8 mouse cellular contexts compared by ENCODE assay signal in the genomic region with DNA sequence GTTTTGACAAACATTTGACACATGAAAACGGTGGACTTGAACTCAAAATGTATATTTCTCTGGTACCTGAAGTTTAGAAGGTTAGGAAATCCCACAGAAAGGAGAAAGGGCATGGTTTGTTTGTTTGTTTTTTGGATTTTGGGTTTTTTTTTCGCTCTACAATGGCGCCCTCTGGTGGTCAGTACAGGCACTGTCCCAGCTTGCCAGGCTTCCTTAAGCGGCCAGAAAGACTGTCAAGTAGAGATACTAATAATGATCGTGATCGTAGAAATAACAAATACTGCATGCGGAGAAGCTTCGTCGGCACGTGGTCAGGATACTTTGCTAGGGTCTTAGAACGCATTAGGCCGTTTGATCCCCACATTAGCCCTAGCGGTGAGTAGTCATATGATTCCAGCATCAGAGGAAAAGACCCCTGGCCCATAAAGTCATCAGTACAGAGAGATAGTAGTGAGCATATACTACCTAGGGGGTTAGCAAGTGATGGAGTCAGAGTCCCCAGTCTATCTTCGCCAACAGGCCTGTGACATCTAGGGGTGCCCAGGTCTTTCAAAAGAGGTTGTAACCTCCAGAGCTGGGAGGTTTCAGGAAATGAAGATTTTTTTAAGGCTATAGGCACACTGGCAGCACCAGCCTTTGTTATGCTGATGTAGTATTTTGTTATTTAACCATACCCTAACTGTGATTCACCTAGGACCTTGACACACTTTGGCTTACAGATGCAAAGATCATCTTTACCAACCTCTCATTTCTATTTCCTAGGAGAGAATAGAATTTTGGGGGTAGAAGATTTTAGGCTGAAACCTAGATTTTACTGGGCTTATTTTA. TPM values are rescaled to one million over a fixed set of nuclear protein-coding genes. Genes with fewer than 3 reads are reported as not detected.
DNase-seq lines count a peak whose midpoint lies in the region; ATAC-seq and TF ChIP-seq lines count a peak whose summit lies in the region.

No protein-coding gene starts in this region.

- H3K4me1 ChIP-seq in liver, embryonic 12.5 days = no peaks in the 10 kb centered on the region
- no peaks in the 10 kb centered on the region for H3K4me1 ChIP-seq in cortical plate, adult 2 months (ENCODE audit: control insufficient read depth, insufficient read depth, low read length)
- H3K4me1 ChIP-seq in heart, embryonic 13.5 days = no peaks in the 10 kb centered on the region
- H3K4me1 ChIP-seq in midbrain, embryonic 16.5 days (ENCODE audit: control insufficient read depth, insufficient read depth, low read length) = no peaks in the 10 kb centered on the region

- H3K27me3 ChIP-seq in liver, embryonic 12.5 days (replicated peaks) = peaks cover 16% of the 10 kb centered on the region
- H3K27me3 ChIP-seq in heart, embryonic 13.5 days (replicated peaks) = peaks cover 14% of the 10 kb centered on the region
- H3K27me3 ChIP-seq in midbrain, embryonic 16.5 days (ENCODE audit: control insufficient read depth, insufficient read depth, low read depth, low read length) = no peaks in the 10 kb centered on the region

- TF ChIP-seq POLR2A in cortical plate, adult 2 months (IDR thresholded peaks at IDR 0.05; ENCODE audit: extremely low read depth, insufficient read depth, low read length) = no peak

- DNase-seq in liver = peak; percentile 46
- peak; percentile 18 for DNase-seq in T-cell, adult 2 months (ENCODE audit: low spot score)
- DNase-seq in left cerebral cortex, postnatal 4 days = peak; percentile 31
- DNase-seq in thymus, postnatal 14 days = peak; percentile 39

- ATAC-seq in liver, embryonic 12.5 days = no peak
- no peak for ATAC-seq in heart, embryonic 13.5 days (ENCODE audit: extremely low read depth, insufficient number of reproducible peaks, low FRiP score, low TSS enrichment)
- peak; percentile 36; the same call in 1 of the 2 replicates for ATAC-seq in midbrain, embryonic 16.5 days

- no peak overlapping the region for H3K27ac ChIP-seq in liver, embryonic 12.5 days
- no peak overlapping the region for H3K27ac ChIP-seq in cortical plate, adult 2 months (ENCODE audit: insufficient read depth, low read length)
- no peak overlapping the region for H3K27ac ChIP-seq in heart, embryonic 13.5 days (replicated peaks)
- H3K27ac ChIP-seq in midbrain, embryonic 16.5 days (ENCODE audit: low read length) = no peak overlapping the region

- no peak overlapping the region for H3K4me3 ChIP-seq in liver, embryonic 12.5 days
- H3K4me3 ChIP-seq in cortical plate, adult 2 months (ENCODE audit: insufficient read depth, low read length) = no peak overlapping the region
- H3K4me3 ChIP-seq in heart, embryonic 13.5 days = no peak overlapping the region
- H3K4me3 ChIP-seq in midbrain, embryonic 16.5 days (ENCODE audit: low read depth, low read length) = no peak overlapping the region

- TF ChIP-seq CTCF in cortical plate, adult 2 months (IDR thresholded peaks at IDR 0.05; ENCODE audit: extremely low read depth, insufficient read depth, low read length) = peak; percentile 87

- intact Hi-C loops in left cerebral cortex, postnatal 4 days (cut with DNase I) = loop anchor here (5.0 to 10.0 kb wide), 4 partner anchors 135 to 762 kb away; a partner anchor contains a TSS

- no peak overlapping the region for H3K4me2 ChIP-seq in liver, embryonic 12.5 days
- peak overlapping the region; percentile 38; the same call in 1 of the 2 replicates for H3K4me2 ChIP-seq in heart, embryonic 13.5 days
- H3K4me2 ChIP-seq in midbrain, embryonic 16.5 days (ENCODE audit: low read length) = peak overlapping the region; percentile 38

- WGBS in liver, embryonic 12.5 days (ENCODE audit: insufficient replicate concordance) = 6% methylated on average over 14 of the region's 14 CpGs
- WGBS in heart, embryonic 13.5 days = 8% methylated on average over 14 of the region's 14 CpGs
- 5% methylated on average over 14 of the region's 14 CpGs for WGBS in midbrain, embryonic 16.5 days

- H3K9ac ChIP-seq in liver, embryonic 12.5 days = no peak overlapping the region
- H3K9ac ChIP-seq in heart, embryonic 13.5 days = no peak overlapping the region
- H3K9ac ChIP-seq in midbrain, embryonic 16.5 days (ENCODE audit: low read depth, low read length) = no peak overlapping the region

- no peaks in the 10 kb centered on the region for H3K9me3 ChIP-seq in liver, embryonic 12.5 days (replicated peaks)
- H3K9me3 ChIP-seq in heart, embryonic 13.5 days = no peaks in the 10 kb centered on the region
- no peaks in the 10 kb centered on the region for H3K9me3 ChIP-seq in midbrain, embryonic 16.5 days (replicated peaks; ENCODE audit: control insufficient read depth, low read length, poor library complexity, severe bottlenecking)

- H3K36me3 ChIP-seq in liver, embryonic 12.5 days = no peaks in the 10 kb centered on the region
- no peaks in the 10 kb centered on the region for H3K36me3 ChIP-seq in heart, embryonic 13.5 days
- H3K36me3 ChIP-seq in midbrain, embryonic 16.5 days (ENCODE audit: control insufficient read depth, insufficient read depth, low read length) = no peaks in the 10 kb centered on the region

RNA-seq across cellular contexts. Expression of a gene that starts 18.4 kb away (rescaled TPM):
- polyA plus RNA-seq in liver, embryonic 12.5 days (2016; fragmentation: Nextera tagmentation; extraction: Ambion mirVana) = 0.04 and 0.08 TPM in 2 replicates
- 0.26 and 0.46 TPM in 2 replicates for polyA plus RNA-seq in cortical plate, adult 2 months (2012; rRNA removed)
- polyA plus RNA-seq in heart, embryonic 13.5 days (2015; fragmentation: Nextera tagmentation; extraction: Ambion mirVana) = 0.09 and 0.11 TPM in 2 replicates
- total RNA-seq in left cerebral cortex, postnatal 4 days (2021) = 1 to 10 TPM; 1.6 to 3.3 TPM
- 0.78 and 0.99 TPM in 2 replicates for polyA plus RNA-seq in midbrain, embryonic 16.5 days (2015; fragmentation: Nextera tagmentation; extraction: Ambion mirVana)
